Mouse (Mus musculus) frontal cortex, adult 2 months (tissue): ENCODE data around the gene Tnni1. TPM values are rescaled to one million over a fixed set of nuclear protein-coding genes. Genes with fewer than 3 reads are reported as not detected.

Source experiments
- DNase-seq, 2 experiments: peaks; one replicate each; pipeline ENCODE4 v3.0.0; 2022; ENCODE audit warnings: low spot score in 1 of 2; ENCODE audit errors: extremely low spot score in 1 of 2
- polyA plus RNA-seq: library from polyadenylated mRNA; depleted of rRNA; stranded (reverse); fragments of >200 nt; gene quantifications from 2 replicates; pipeline ENCODE4 v1.2.3, GENCODE M21; 2012

Gene Tnni1
- polyA plus RNA-seq, 1 experiment = 10.5 TPM

GRCm38 (mm10) chr1:135766592-135767306, 12.5 kb upstream of the Tnni1 start:
- DNase-seq = no peak

- DNase-seq = no peak
These were observed 11.8 kb upstream of the Tnni1 start for GRCm38 (mm10) chr1:135767324-135767890.

- no peak for DNase-seq
These were observed 10.8 kb upstream of the Tnni1 start for GRCm38 (mm10) chr1:135768400-135768799.

GRCm38 (mm10) chr1:135770237-135770636, 9.0 kb upstream of the Tnni1 start:
- no peak for DNase-seq

GRCm38 (mm10) chr1:135770896-135771572, 8.2 kb upstream of the Tnni1 start:
- no peak for DNase-seq

DNA sequence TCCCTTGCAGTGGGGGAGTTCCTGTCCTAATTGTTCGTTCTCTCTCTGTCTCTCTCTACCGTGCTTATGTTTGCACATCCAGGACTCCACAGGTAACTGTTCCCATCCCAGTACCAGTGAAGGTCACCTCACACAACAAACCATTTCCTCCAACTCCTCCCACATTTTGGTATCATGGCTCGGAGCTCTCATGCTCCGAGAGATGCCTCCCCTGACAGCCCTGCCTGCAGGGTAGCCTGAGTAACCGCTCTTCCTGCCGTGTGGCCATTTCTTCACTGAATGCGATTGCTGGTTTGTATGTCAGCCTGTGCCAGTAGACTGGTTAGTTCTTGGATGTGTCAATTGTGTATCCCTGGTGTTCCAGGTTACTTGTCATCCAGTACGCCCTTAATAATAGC, 7.7 kb upstream of the Tnni1 start:
- DNase-seq = no peak

- DNase-seq = no peak
These were observed 2.6 kb upstream of the Tnni1 start for GRCm38 (mm10) chr1:135776596-135776995.

GRCm38 (mm10) chr1:135777046-135777445, 2.2 kb upstream of the Tnni1 start:
- DNase-seq = no peak

DNA sequence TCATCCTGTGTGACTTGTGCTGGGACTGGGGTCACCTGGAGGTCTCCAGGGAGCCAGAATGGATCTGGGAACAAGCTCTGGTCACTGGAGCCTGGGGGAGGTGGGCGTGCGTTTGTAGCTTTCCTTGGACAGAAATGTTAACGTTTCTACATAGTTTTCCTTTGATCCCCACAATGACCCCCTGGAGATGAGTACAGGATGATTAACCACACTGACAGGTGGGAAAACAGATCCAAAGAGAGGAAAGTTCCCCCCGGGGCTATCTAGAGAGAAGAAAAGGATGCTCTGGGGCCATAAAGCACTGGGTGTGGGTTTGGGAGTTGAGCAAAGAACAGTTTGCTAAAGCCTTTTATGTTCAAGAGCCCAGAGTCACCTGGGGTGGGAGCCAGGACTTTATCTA, 1.4 kb downstream of the Tnni1 start:
- DNase-seq = no peak

DNA sequence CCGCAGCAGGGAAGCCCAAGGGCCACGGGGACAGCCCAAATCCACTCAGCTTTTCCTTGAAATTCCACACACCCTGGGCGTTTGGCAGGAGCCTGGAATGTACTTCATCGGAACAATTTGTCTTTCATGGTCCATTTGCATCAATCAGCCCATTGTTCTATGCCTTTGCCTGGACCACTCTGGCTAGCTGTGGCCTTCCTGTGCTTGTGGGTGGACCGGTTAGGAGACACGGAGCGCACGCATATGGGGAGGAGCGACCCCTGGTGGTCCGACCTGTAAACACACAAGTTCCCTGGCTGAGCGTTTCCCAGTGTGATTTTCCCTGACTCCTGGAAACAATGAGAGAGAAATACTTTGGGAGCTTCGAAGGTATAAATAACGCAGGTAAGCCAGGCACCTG, 2.0 kb downstream of the Tnni1 start:
- DNase-seq = peak in 1 of 2 experiments; percentile 79

DNA sequence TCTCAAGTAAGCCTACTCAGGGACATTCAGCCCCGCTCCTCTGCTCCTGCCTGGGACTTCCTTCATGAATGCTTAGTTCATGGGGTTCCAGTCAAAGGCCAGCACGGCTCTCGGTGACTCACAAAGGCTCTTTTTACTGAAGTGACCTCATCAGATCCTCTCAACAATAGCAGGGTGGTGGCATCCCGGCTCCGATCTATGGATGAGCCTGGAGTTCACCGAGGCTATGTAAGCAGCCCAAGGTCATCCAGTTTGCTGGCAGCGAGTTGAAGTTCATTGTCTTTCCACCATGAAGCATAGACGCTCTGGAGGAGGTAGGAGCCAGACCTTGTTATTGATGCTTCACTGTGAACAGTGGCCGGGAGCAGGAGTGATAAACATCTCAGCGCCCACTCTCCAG, 3.6 kb downstream of the Tnni1 start:
- no peak for DNase-seq

GRCm38 (mm10) chr1:135787799-135788198, 8.6 kb downstream of the Tnni1 start:
- DNase-seq = peak; percentile 52 to 87

GRCm38 (mm10) chr1:135788708-135789107, 9.5 kb downstream of the Tnni1 start:
- DNase-seq = no peak

GRCm38 (mm10) chr1:135789815-135790214, 10.6 kb downstream of the Tnni1 start:
- DNase-seq = peak in 1 of 2 experiments; percentile 77

DNA sequence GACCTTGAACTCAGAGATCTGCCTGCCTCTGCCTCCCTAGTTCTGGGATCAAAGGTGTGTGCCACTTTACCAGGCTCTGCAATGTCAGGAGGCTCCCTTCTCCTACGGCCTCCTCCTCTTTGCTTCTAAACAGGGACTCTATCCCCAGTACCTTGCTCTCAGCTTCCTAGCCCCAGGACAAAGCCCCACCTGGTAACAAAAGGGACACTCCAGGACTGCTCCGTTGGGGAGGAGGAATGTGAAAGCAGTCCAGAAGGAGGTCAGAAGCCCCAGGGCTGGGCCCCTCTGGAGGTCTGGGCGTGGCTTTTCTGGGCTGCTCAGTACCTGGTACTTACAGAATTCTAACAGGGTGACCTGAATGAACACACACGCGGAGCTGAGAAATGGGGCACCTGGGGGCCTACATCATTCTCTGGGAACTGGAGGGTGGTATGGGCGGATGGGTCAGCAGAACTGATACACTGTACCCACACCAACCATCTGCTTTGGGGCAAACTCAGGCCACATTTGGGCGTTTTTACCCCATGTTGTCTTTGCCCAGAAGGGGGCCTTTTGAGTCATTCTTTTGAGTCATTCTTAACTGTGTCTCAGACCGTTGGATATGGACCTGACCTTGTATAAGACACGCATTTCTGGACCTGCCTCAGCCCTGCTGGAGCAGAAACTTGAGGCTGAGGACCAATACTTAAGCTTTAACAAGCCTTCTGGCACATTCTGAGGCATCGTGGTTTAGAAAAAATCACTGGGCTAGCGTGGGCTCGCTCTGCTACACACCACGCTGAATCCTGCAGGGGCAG, 13.1 kb downstream of the Tnni1 start:
- no peak for DNase-seq

DNA sequence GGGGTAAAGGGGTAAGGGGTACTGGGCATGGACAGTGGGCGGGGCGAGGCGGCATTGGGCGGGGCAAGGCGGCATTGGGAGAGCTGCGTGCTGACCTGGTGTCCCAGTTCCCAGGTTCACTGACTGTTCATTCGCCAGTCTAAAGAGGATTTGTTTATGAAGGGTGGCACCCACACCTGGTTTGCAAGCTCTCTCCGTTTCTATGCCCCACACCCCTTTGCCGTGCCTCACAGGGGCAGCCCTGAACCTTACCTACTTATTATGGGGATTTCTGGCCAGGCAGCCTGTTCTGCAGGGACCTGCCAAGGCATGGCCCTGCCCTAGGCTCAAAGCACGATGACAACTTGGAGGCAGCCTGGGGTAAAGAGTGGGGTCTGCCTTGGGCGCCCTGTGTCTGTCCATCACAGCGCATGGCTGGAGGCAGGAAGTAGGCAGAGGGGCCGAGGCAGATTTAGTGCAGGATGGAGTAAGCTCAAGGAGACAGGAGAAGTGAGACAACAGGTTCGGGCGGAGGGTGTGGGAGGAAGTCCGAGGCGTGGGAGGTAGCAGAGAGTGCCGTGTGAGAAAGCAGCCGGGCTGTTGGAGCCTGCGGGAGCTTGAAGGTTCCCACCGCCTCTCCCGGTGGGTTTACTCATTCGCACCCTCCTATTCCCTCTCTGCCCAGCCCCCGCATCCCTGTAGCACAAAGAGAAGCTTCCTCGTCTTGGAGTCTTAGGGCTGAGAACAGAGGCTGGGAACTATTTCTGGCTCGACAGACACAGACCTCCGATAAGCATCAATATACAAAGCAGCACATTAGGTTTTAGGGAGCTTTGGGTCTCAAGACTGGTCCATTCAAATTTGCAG, 14.4 kb downstream of the Tnni1 start:
- DNase-seq = peak; percentile 59 to 84

DNA sequence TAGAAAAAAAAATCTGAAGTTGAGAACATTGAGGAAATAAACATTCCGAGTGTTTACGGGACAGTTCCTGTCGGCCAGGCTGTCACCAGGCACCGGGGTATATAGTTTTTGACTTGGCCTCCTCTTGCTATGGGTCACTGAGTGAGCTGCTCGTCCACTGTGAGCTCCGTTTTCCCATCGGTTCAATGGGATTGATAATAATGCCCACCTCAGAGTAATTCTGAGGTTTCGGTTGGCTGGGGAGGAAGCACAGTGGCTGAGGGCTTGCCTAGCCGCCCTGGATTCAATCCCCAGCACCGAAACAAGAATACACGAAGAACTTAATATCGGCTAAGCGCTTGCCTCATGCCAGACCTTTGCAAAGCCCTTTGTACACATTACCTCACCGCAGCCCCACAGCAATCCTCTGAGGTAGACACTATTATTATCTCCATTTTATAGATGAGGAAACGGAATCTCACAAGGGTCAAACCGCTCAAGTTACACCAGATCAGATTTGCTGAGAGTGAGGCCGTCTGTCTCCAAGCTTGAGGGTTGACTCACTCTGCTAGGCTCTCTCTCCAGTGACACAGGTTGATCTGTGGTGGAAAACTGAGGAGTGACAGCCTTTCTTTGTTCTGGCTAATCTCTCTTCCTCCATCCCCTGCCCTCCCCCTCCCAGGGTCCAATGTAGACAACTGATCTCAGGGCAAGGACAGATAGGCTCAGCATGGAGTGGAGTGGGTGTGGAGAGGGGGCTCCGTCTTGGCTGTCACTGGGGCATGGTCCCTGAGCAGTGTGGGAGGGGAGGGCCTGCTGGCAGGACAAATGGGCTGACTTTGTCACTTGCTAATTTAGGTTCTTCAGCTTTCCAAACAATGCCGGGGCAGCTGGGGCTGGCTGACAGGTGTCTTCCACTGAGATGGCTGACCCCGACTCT, 15.2 kb downstream of the Tnni1 start:
- no peak for DNase-seq

- no peak for DNase-seq
These were observed 19.3 kb downstream of the Tnni1 start for GRCm38 (mm10) chr1:135798492-135798891.

DNA sequence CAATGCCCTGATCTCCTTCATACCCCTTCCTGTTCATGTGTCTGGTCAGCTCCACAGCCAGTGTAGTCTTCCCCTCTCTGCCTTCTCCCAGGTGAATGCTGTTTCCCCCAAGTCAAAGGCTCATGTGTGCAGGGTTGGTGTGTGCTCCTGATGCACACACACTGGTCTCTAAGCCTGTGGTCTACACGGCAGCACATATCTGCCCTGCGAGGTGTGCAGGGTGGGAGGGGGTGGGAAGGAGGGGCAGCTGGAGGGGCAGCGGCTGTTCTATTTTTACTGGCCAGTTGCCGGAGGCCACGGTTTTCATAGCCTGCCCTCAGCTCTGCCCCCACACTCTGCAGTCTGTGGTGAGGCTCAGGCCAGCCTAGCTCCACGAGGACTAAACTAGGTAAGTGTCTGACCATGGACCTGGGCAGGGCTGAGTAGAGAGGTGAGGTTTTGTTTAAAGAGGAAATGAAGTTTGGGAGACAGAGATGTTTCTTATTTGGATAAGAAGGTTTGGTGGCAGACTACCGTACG, 19.9 kb downstream of the Tnni1 start:
- no peak for DNase-seq
